Mouse (Mus musculus) kidney, postnatal 0 days (tissue): ENCODE measurements around the gene Theg. TPM values are rescaled to one million over a fixed set of nuclear protein-coding genes. Genes with fewer than 3 reads are reported as not detected.

ENCODE experiments used
- ATAC-seq: fragments of 200-750 bp; cut with Nextera tagmentation; replicated peaks from 2 replicates; pipeline ENCODE4 v1.8.0; 2017; ENCODE audit warnings: low read depth, moderate number of reproducible peaks, moderate TSS enrichment, moderate library complexity; ENCODE audit not compliant: low FRiP score
- DNase-seq: peaks from one replicate; pipeline ENCODE4 v3.0.0-alpha.2; 2016; ENCODE audit warnings: low spot score
- H3K27ac ChIP-seq: fragments of 300-500 bp; sonication (generic); 2 replicates; pipeline ENCODE4 v1.5.1; 2014; ENCODE audit warnings: mild to moderate bottlenecking
- H3K27me3 ChIP-seq: fragments of 300-500 bp; sonication (generic); 2 replicates; pipeline ENCODE4 v1.6.1; 2014; ENCODE audit warnings: low read length, mixed read lengths; ENCODE audit not compliant: insufficient read depth
- H3K36me3 ChIP-seq: fragments of 300-500 bp; sonication (generic); 2 replicates; pipeline ENCODE4 v1.6.1; 2014; ENCODE audit warnings: low read length, mixed read lengths; ENCODE audit not compliant: insufficient read depth
- H3K4me1 ChIP-seq: fragments of 300-500 bp; sonication (generic); replicated peaks from 2 replicates; pipeline ENCODE4 v1.6.1; 2014; ENCODE audit warnings: antibody characterized with exemption, low read length, mixed read lengths; ENCODE audit not compliant: insufficient read depth
- H3K4me2 ChIP-seq: fragments of 300-500 bp; sonication (generic); 2 replicates; pipeline ENCODE4 v1.6.1; 2014; ENCODE audit warnings: mild to moderate bottlenecking, low read length, moderate library complexity, mixed read lengths
- H3K4me3 ChIP-seq: fragments of 300-500 bp; sonication (generic); replicated peaks from 2 replicates; pipeline ENCODE4 v1.5.1; 2014; ENCODE audit warnings: low read depth, low read length
- H3K9ac ChIP-seq: fragments of 300-500 bp; sonication (generic); 2 replicates; pipeline ENCODE4 v1.6.1; 2014; ENCODE audit warnings: low read depth, low read length
- H3K9me3 ChIP-seq: fragments of 300-500 bp; sonication (generic); replicated peaks from 2 replicates; pipeline ENCODE4 v1.6.1; 2016; ENCODE audit warnings: low read length, inconsistent platforms, mixed read lengths
- CTCF ChIP-seq: IDR thresholded peaks from 2 replicates; pipeline ENCODE4 v1.5.1; 2016; ENCODE audit warnings: antibody characterized with exemption, low read depth, mild to moderate bottlenecking, moderate library complexity
- WGBS: fragments of 180-500 bp; shearing (Covaris S2); extraction: QIAGEN DNeasy Blood & Tissue Kit; methylation state at CpG from one replicate; pipeline ENCODE4 v1.1.7; 2014; 5-methylcytosine and 5-hydroxymethylcytosine counted together
- polyA plus RNA-seq: library from polyadenylated mRNA; unstranded; fragments of >200 nt; fragmentation: Nextera tagmentation; extraction: Ambion mirVana; gene quantifications from 2 replicates; pipeline ENCODE4 v1.2.1, GENCODE M21; 2015

Gene Theg
- polyA plus RNA-seq, 1 experiment from 2014 or later: not detected

DNA sequence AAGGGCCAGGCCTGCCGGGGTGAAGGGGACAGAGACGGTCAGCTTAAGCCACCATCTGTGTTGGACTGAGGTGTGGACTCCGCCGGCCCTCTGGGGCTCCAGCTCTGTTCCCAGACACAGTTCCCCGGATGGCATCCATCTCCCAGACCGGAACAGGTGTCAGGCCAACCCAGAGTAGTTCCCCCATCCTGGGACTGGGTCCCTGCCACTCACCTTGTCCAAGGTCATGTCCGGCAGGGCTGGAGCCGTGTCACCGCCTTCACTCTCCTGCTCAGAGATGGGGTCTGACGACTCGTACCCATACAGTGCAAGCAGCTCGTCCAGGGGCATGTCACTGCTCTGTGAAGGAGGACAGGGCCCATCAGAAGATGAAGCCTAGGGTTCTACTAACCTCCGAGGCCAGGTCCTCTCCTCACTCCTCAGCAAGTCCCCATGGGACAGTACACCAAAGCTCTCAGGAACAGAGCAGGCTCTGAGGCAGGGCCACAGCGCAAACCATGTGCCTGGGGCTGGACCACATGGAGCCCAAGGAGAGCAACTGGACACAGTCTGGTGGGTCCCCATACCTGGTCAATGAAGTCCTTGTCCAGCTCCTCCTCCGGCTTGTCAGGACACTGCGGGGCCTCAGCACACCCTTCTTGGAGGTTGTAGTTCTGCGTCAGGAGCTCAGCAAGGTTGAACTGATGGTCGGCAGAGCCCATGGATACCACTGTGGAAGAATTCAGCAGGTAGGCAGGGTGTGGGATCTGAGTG lies 38.0 kb downstream of the Theg start:
- DNase-seq (no peak), ATAC-seq (no peak)
- no peak overlapping the region for H3K4me3 ChIP-seq
- peaks cover 8% of the 10 kb centered on the region; the same call in 1 of the 2 replicates for H3K4me1 ChIP-seq
- H3K9ac ChIP-seq: no peak overlapping the region
- H3K27ac ChIP-seq: no peak overlapping the region
- no peaks in the 10 kb centered on the region for H3K9me3 ChIP-seq
- WGBS: 95% methylated on average over 18 of the region's 18 CpGs
- H3K27me3 ChIP-seq: no peaks in the 10 kb centered on the region
- no peak overlapping the region for H3K4me2 ChIP-seq
- peaks cover 48% of the 10 kb centered on the region for H3K36me3 ChIP-seq
- TF ChIP-seq CTCF: no peak

DNA sequence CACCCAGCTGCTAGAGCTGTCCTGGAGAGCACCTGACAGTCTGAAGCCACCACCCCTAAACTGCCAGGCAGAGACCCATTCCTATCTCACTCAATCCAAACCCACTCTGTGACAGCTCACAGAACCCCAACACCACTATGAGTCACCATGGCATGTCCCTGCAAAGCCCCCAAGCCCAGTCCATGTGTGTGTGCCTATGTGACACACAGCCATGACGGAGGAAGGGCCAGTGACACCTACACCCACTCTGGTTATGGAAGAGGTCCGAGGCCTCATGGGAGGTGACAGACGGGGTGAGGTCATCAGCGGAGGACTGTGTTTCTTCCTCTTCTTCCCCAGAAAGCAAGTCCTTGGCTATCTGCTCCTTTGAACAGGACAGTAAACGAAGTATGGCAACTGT lies 38.6 kb downstream of the Theg start:
- no peak for TF ChIP-seq CTCF
- H3K27ac ChIP-seq: no peak overlapping the region
- ATAC-seq: no peak
- H3K9me3 ChIP-seq: no peaks in the 10 kb centered on the region
- H3K36me3 ChIP-seq: peaks cover 54% of the 10 kb centered on the region
- DNase-seq: no peak
- WGBS: 93% methylated on average over 5 of the region's 5 CpGs
- peaks cover 5% of the 10 kb centered on the region; the same call in 1 of the 2 replicates for H3K4me1 ChIP-seq
- H3K4me2 ChIP-seq: no peak overlapping the region
- no peak overlapping the region for H3K4me3 ChIP-seq
- H3K27me3 ChIP-seq: no peaks in the 10 kb centered on the region
- no peak overlapping the region for H3K9ac ChIP-seq

DNA sequence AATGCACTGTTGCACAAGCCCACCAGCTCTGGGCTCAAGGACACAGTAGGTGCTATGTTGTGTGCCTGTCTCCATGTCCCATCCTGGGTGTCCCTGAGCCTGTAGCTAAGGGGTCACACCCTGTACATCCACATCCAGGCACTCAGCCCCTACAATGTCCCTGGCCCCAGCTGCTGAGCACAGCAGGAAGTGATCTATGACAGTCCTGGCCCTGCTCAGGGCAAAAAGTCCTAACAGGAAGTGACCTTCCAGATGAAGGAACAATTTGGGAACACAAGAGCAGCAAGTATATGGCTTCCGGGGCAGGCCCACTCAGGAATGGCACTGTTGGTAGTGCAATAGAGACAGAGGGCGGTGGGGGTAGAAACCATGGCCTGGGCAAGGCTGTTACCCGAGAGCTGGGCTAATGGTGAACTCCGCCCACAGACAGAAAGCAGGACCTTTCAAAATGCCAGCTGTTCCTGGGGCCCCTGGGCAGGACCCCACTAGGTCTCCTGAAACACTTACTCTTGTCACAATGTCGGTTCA lies 39.9 kb downstream of the Theg start:
- no peak overlapping the region for H3K4me2 ChIP-seq
- H3K4me1 ChIP-seq: no peaks in the 10 kb centered on the region
- DNase-seq (no peak), ATAC-seq (no peak)
- no peaks in the 10 kb centered on the region for H3K27me3 ChIP-seq
- no peaks in the 10 kb centered on the region for H3K9me3 ChIP-seq
- WGBS: 69% methylated on average over 5 of the region's 5 CpGs
- H3K4me3 ChIP-seq: no peak overlapping the region
- H3K27ac ChIP-seq: no peak overlapping the region
- no peak for TF ChIP-seq CTCF
- peaks cover 61% of the 10 kb centered on the region for H3K36me3 ChIP-seq
- no peak overlapping the region for H3K9ac ChIP-seq

DNA sequence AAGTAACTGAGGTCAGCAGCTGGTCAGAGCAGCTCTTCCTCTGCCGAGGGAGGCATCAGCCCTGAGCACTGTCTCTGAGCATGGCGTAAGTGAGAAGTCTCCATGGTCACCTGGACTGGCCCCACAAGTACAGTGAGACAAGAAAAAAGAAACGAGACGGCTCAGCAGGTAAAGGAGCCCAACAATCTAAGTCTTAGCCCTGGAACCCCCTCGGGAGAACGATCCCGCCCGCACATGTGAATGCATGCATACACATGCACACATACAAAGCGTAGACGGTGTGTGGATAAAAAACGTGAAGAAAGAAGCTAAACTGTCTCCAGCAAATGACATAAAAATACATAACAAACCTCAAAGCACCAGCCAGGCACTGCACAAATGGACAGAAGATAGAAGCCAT lies 40.6 kb downstream of the Theg start:
- TF ChIP-seq CTCF: no peak
- Histone ChIP-seq H3K4me3 (no peak overlapping the region), H3K9ac (no peak overlapping the region), H3K9me3 (no peaks in the 10 kb centered on the region), H3K4me2 (no peak overlapping the region), H3K27ac (no peak overlapping the region), H3K27me3 (no peaks in the 10 kb centered on the region), H3K36me3 (peaks cover 65% of the 10 kb centered on the region), H3K4me1 (no peaks in the 10 kb centered on the region)
- ATAC-seq: no peak
- 91% methylated on average over 11 of the region's 11 CpGs for WGBS
- no peak for DNase-seq

DNA sequence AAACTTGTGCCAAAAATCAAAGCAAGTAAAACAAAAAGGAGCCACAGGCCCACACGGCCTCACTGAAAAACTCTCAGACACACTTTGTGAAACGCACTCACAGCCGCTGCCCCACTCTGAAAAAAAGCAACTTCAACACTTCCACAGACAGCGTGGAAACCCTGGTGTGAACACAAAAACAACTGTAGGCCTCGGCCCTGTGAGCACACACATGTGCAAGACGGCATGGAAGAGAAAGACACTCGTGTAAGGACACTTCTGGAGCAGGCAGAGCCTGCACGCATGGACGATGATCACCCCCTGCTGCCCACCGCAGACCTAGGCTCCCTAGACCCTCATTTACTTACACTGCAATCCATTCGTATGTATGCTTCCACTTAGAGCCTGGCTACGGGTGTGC lies 41.2 kb downstream of the Theg start:
- no peaks in the 10 kb centered on the region for H3K27me3 ChIP-seq
- H3K4me2 ChIP-seq: no peak overlapping the region
- no peak overlapping the region for H3K9ac ChIP-seq
- TF ChIP-seq CTCF: no peak
- 91% methylated on average over 12 of the region's 12 CpGs for WGBS
- no peak overlapping the region for H3K4me3 ChIP-seq
- H3K27ac ChIP-seq: no peak overlapping the region
- DNase-seq: no peak
- no peaks in the 10 kb centered on the region for H3K9me3 ChIP-seq
- no peaks in the 10 kb centered on the region for H3K4me1 ChIP-seq
- ATAC-seq: no peak
- peaks cover 71% of the 10 kb centered on the region for H3K36me3 ChIP-seq

DNA sequence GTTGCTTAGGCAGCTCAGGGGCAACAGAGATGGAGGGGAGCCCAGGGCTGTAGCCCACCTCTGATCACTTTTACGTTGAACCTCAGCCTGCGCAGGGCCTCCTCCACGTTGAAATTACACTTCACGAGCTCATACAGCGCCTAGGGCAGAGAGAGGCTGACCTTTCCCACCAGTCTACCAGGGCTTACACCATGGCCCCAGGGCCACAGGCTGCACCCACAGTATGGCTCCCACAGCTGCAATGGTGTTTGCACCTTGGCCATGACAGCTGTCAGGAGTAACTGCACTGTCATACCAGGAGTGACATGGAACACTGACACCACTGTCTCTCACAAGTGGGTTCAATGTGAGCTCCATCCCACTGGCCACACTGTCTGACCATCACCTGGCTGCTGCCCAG lies 42.5 kb downstream of the Theg start:
- Histone ChIP-seq H3K27me3 (no peaks in the 10 kb centered on the region), H3K4me3 (no peak overlapping the region), H3K27ac (no peak overlapping the region), H3K4me2 (no peak overlapping the region), H3K9me3 (no peaks in the 10 kb centered on the region), H3K9ac (no peak overlapping the region), H3K4me1 (no peaks in the 10 kb centered on the region), H3K36me3 (peaks cover 76% of the 10 kb centered on the region)
- ATAC-seq (no peak), DNase-seq (no peak)
- WGBS: 82% methylated on average over 5 of the region's 5 CpGs
- no peak for TF ChIP-seq CTCF
